Mouse (Mus musculus) CD4-positive helper T cell, adult 2 months (primary cell): ENCODE data around the gene Dscaml1.

Source experiments
- DNase-seq: peaks from one replicate; pipeline ENCODE4 v3.0.0-alpha.2; 2012; ENCODE audit warnings: low read depth, missing footprints, low spot score

The Dscaml1 gene

DNA sequence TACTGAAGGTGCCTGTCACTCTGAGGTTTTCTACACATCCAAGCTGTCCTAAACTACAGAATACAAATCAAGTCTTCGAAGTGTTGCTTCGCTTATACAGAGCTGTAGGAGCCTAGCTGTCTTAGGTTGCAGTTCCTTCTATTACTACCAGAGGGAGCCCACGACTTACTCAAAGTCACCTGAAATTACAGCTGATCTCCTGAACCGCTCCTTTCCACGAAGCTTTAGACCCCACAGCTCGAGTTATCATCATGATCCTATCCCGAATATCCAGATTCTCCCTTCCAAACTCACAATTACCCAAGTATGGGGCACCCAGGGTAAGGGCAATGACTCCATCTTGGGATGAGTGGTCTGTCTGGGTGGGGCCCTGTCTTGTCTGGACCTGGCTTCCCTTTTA, 14.6 kb upstream of the Dscaml1 start:
- DNase-seq: peak; percentile 71

DNA sequence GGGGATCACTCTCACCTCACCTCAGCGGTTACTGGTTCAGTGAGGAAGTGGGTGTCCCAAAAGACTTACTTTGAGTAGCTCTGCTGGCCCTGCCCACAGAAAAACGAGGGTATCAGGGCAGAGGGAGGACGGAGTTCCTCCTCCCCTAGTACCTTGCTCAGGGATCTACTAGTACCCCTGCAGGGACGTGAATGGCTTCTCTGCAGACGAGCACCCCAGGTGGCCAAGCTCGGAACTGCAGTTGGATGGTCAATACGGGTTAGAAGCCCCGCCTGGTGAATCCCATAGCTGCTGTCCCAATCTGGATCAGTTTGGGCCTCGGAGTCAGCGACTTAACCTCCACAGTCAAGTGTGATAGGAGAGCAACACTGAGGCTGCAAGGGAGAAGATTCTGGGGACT, 14.1 kb upstream of the Dscaml1 start:
- peak; percentile 86 for DNase-seq

DNA sequence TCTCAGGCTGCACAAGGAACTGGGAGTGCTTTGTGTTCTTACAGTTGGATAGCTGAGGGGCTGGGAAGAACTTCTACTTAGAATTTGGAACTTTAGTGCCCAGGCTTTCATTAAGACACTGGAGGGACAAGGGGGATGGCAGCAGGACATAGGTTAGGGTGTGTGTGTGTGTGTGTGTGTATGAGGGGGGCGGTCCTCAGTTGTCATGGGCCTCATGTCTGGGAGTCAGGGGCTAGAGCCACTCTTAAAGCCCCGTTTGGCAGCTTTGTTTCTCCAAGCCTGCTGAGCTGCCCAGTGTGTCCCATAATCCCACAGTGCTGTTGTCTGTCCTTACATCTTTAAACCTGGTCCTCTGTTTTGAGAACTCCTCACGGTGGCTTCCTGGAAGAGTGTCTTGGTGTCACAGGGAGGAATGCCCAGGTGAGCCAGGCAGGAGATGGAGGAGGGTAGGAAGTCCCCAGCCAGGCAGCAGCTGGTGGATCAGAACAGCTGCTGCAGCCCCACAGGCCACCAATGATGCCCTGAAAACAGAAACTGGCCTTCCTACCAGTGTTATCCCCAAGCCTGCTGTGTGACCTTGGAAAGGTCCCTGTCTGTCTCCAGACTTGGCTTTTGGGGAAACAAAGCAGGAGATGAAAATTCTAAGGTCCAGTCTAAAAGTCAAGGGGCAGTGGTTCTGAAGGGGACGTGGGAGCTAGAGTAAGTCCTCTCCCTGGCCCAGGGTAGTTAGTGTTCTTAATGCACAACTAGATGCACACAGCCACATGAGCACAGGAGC, 13.5 kb upstream of the Dscaml1 start:
- no peak for DNase-seq

DNA sequence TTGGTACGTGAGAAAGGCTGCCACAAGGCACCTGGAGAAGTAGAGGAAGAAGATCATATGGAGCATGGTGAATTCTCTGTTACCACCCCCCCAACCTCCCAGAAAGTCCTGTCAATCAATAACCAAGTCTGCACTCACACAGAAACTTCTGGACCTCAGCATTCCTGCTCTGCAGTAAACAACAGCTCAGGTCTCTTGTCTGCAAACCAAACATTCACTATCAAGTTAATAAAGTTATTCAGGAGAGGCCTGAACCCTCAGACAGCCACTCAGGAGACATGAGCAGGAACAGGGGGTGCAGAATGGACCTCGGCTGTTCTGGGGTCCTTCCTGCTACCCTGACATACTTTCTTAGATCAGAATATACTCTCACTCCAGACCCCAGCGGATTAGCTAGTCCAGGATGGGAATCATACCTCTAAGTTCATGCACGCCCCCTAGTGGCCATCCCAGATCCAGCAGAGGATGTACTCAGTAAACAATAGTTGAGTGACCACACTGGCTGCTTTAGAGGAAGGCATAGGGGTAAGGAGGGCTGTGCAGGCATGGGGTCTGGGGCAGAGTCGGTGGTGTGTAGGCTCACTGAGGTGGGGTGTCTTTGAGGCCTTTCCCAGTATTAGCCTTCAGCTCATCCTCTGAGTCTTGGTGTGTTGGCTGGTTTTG, 12.8 kb upstream of the Dscaml1 start:
- peak; percentile 43 for DNase-seq

DNA sequence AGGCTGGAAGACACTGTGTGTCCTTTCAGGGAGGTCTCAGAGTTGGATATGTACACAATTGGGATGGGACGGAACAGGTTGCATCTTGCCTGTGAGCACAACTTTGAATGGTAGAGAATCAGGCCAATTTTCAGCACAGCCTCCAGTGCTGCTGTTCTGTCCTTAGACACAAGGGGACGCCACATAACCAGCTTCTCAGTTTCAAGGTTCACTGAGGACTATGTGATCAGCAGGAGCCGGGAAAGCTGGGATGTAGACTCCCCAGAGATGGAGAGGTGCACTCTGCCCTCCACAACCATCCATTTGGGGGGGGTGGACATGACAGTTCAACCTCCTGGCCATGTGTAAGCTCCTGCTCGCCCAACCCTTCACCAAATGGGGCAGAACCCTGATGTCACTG, 10.5 kb upstream of the Dscaml1 start:
- no peak for DNase-seq

DNA sequence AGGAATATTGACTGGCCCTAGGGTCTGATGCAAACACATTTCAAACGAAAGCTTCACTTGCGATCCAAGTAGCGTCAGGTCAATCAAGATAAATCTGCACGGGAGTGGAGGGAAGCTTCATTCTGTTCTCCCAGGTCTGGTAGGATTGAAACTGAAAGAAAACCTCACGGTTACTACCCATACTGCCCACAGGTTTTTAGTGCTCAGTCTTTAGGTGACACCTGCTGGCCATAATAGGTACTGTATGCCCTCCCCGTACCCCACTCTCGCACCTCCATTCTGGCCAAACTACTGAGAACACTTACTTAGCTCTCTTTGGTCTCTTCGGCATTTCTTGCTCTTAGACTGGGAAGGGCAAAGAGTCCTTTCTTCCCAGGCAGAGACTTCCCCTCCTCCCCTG, 9.2 kb upstream of the Dscaml1 start:
- DNase-seq: peak; percentile 82

DNA sequence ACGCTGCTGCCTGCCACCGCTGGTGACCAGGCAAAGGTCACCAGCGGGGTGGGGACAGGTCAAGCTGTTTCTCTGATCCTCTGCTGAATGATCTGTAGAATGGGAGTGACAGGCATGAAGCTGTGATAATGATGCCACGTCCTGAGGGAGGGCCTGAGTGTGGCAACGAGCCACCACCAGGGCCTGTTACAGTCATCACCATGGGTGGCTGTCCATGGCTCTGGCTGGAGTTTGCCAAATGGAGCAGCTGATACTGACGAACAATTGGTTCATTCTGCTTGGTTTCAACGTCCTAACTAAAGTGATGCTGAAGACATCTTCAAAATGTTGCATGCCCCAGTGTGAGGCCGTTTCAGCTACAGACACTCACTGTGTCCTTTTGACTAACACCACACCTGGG, 8.2 kb upstream of the Dscaml1 start:
- no peak for DNase-seq

DNA sequence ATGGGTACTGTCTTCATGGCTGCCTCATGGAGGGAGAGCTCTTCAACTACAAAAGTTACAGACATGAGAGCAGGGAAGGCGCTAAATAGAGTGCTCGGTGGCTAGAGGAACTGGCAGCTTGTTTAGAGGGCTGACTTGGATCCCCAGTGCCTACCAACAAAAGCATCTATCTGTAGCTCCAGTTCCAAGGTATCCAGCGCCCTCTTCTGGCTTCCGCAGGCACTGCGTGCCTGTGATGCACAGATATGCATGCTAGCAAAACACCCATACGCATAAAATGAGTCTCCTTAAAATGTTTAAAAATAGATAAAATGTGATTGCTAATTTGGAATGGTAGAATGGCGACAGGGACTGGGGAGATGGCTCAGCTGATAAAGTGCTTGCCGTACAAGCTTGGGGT, 5.2 kb upstream of the Dscaml1 start:
- DNase-seq: peak; percentile 32

DNA sequence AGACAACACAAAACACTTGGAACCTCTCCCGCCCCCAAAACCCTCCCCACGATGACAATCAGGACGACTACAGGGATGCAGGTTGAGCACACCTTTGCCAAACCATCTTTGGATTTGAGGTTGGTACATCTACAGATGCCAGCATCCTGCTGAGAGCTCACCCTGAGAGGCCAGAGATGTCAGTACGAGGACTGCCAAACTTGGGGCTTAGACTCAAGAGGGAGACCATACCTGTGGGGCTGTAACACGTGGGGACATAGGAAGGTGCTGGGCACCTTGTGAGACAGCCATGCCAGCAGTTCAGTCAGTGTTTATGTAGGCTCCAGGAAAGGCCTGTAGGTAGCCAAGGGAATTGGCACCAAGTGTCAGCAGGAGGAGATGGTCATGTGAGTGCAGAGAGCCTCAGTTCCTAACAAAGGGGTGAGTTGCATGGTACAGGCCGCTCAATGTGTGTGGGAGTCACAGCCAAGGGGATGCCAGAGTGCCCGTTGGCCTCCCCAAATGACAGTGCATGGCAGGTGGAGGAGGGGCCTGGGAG, 3.6 kb upstream of the Dscaml1 start:
- no peak for DNase-seq

DNA sequence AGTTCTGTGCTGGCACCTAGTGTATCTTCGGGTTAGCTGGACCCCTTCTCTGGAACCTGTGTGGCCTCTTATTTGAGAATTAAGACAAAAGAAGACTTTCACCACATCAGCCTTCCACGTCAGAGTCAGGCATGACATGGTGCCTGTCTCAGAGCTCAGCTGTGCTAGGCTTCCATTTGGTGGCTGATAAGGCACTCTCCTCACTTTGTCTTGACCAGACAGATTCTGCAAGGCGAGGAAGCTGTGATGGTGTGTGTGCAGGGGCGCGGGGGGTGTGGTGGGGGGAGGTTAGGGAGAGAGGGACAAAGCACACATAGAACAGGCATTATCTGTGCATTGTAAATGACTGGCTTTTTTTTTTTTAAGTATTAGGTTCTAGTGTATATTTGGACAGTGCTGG, 3.0 kb downstream of the Dscaml1 start:
- no peak for DNase-seq

DNA sequence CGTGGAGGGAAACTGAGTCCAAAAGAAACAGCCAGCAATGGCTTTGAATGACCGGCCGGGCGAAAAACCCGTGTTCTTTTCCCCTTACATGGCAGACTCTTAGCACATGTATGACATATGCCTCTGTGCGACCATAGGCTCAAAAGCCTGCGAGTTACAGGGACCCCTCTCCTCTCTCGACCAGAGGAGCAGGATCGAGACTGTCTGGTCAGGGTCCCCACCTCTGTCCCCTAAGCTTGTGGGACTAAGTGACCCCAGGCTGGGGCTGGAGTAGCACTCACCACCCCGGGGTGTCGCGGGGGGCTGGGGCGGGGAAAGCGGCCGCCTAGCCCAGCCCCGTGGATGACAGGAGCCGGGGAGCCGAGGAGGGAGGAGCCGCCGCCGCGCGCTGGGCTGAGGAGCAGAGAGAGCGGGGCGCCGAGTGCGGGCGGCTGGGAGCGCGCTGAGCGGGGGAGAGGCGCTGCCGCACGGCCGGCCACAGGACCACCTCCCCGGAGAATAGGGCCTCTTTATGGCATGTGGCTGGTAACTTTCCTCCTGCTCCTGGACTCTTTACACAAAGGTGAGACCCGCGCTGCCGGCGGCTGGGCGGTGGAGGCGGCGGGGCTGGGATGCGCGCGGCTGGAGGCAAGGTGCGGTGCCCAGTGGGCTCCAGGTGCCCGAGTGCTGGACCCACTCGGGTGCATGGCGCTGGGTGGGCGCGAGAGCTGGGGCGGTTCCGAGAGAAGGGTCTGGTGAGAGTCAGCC, 3.7 kb downstream of the Dscaml1 start:
- DNase-seq: no peak

DNA sequence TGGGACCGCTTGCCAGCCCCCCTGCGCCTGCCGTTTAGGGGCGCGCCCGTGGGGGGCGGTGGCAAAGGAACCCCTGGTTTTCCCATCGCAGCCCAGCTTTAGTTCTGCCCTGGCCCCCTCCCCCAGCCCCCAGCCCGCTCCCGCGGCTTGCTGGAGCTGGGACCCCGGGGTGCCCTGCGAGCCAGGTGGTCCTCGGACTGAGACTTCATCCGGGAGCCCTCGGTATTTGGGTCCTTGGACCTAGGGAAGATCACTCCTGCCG, 4.2 kb downstream of the Dscaml1 start:
- DNase-seq: no peak

DNA sequence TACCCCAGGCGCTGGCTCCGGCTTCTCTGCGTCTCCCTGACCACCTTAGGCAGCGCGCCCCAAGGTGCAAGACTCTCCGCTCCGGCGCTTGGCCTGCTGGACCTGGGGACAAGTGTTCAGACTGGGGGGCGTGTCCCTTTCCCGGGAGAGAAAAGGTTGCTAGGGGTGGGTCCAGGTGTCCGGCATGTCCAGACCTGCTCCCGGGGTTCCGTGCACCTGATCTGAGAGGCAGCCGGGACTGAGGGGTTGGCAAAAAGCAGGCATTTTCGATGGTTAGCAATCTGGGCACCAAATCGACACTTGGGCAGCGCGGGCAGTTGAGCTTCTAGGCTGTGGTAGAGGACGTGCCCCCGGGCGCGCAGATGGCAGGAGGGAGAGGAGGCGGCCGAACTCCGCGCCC, 4.7 kb downstream of the Dscaml1 start:
- DNase-seq: no peak

DNA sequence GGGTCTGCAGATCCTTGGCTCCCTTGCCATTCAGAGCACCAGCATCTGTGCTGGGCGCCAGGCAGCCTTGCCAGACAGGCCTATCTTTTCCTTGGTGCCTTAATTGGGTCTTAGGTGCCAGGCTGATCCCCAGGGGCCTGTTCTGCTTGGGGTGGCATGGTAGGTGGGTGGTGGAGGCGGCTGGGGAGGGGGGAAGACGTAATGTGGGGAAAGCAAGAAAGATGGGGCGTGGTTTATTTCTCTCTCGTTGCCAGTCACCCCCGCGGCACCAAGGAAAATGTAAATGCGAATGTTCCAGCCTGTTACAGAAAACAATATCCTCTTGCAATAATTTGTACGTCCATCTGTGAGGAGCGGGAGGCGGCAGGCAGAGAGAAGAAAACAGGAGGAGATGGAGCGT, 6.2 kb downstream of the Dscaml1 start:
- DNase-seq: no peak

DNA sequence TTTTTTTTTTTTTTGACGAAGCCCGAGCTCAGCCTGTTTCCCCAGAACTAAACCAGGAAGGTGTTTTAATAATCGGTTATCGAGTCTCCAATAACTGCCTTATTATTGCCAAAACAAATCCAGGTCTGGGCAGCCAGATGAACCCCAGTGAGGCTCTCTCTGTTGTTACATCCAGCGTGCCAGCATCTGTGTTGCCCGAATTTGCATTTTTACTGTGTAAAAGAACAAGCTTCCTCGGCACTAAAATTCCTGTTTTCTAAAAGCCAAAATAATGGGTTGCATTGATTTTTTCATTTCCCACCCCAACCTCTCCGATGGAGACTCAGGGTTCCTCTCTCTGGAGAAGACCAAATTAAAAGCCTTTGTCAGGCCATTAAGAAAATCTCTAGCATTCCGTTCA, 6.7 kb downstream of the Dscaml1 start:
- DNase-seq: no peak

DNA sequence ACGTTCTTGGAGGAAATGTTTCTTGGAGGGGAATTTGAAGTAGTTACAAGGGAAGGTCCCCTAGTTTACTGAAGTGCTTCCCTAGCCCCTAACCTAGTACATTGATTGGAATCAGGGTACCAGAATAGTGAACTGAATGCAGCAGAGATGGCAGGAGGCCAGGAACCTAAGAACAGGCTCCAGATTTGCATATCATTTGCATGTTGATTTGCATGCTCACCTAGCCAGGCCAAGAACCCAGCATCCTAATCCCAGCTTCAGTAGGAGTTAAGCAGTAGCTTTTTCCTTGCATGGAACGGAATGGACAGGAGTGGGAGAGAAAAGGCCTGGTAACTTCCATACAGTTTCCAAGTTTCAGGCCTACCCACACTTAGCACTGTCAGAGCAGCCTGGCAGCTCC, 7.7 kb downstream of the Dscaml1 start:
- DNase-seq: no peak

DNA sequence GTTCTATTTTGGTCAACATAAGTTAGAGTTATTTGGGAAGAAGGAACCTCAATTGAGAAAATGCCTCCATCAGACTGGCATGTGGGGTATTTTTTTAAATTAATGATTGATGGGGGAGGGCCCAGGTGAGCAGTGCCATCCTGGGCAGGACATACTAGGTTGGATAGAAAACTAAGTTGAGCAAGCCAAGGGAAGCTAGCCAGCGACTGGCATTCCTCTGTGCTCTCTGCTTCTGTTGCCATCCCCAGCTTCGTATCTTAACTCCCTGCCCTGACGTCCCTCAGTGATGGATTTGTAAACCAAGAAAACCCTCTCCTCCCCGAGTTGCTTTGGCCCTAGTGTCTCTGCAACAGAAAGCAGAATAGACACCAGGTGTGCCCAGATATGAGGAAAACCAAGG, 12.6 kb downstream of the Dscaml1 start:
- DNase-seq: no peak

DNA sequence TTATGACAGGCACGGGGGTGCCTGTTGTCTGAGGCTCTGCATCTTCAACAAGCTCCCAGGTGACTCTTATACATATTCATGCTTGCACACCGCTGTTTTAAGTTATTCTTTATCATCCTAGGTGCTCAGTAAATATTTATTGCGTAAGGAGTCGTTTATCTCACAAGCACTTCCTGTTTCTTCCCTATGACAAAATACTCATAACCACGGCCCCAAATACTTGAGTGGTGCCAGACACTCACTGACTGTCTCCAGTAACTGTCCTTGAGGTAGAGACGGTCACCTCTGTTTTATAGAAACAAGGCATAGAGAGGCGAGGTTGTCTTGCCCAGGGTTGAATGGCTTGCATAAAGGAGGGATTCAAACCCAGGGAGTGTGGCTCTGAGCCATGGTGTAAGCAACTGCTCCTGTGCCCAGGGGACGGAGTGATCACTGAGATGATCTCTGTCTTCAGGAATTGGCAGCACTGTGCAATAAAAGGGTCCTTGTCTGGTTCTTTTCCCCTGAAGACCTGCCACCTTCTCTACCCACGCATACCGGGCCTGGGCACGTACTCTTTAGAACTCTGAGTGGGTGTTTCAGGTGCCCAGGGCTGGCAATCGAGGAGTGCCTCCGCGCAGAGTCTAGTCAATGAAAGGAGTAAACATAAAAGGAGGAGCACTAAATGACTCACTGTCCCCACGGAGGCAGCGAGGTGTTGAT, 13.8 kb downstream of the Dscaml1 start:
- DNase-seq: no peak

DNA sequence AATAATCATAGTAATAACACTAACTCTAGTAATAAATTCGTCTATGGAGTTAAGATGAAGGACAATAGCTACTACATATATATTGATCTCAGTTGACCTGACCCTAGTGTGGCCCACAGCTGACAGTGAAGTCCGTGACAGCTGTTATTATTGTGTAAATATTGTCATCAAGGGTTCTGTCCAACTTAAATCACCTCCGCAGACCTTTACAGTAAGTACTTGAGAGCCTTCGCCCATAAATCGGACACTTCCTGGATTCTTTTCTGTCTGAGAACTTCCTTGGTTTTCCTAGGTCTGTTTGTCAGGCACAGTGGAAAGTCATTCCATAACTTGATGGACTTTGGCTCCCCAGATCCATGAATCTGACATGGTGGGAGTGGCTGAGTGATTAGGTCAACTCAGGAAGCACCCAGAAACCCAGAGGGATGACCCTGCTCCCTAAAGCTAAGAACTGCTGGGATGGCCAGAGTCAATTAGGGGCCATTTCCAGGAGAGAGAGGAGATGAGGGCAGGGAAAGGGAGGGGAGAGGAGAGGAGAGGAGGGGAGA, 17.9 kb downstream of the Dscaml1 start:
- DNase-seq: no peak

DNA sequence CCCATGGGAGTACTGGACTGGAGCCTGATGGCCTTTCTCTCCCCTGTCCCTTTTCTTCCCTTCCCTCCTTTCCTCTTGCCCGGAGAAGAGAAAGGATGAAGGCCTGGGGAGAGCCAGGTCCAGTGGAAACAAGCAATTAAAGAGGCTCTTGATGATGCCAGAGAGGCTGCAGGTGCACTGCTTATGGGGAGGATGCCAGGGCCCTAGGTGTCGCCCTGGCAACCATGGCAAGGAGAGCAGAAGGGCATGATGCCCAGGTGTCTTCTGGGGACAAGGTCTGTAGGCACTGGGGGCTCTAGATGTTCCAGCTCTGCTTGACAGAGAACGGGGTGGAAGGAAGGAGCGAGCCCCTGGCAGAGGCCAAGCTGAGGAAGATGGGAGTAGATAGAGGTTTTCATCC, 23.2 kb downstream of the Dscaml1 start:
- DNase-seq: no peak

DNA sequence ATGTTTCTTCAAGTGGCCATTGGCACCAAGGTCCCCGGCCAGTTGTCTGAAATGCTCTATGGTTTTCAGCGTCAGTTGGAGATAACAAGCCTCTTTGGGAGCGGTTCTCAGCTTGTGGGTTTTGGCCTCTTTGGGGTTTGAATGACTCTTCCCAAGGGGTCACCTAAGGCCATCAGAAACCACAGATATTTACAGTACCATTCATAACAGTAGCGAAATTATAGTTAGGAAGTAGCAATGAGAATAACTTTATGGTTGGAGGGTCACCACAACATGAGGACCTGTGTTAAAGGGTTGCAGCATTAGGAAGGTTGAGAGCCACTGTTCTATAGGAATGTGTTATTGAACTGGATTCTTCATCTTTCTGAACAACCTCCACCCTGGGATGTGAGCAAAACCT, 24.9 kb downstream of the Dscaml1 start:
- no peak for DNase-seq

DNA sequence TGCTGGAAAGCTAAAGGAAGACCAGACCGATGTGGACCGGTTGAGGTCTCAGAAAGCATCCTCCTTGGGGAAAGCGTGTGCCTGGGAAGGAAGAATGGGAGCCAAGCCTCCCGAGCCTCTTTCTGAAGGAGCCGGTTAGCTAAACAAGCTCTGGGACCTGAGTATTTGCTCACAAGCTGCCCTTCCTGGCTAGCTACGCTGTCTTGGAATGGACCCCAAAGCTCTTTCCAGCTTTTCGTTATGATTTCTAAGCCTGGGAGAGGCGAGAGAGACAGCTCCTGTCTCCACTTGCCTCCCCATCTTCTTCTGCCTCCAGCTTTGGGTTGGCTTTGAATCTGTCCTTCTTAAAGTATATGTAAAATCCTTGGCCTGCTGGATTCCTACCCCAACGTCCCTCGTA, 27.6 kb downstream of the Dscaml1 start:
- DNase-seq: no peak
